Mouse (Mus musculus) layer of hippocampus, adult 9-11 months (tissue): ENCODE measurements around the gene Plekhh2.
"Not testable (repeated sequence)": the region's sequence is repeated elsewhere in the genome, so short reads cannot be mapped to it uniquely, and the experiment has no call there.

Experiments
- DNase-seq: peaks from one replicate; pipeline ENCODE4 v3.0.0; 2022

The Plekhh2 gene

GRCm38 (mm10) chr17:84512516-84513085 is 906 bp downstream of the Plekhh2 start:
- DNase-seq: no peak

- no peak for DNase-seq
Observed at GRCm38 (mm10) chr17:84515901-84516300, 4.2 kb downstream of the Plekhh2 start.

- DNase-seq: no peak
Observed at GRCm38 (mm10) chr17:84519346-84519745, 7.7 kb downstream of the Plekhh2 start.

GRCm38 (mm10) chr17:84520057-84520456 is 8.4 kb downstream of the Plekhh2 start:
- no peak for DNase-seq

- DNase-seq: no peak
Observed at GRCm38 (mm10) chr17:84529356-84529755, 17.7 kb downstream of the Plekhh2 start.

GRCm38 (mm10) chr17:84530202-84530796 is 18.6 kb downstream of the Plekhh2 start:
- DNase-seq: no peak

GRCm38 (mm10) chr17:84532909-84533499 is 21.3 kb downstream of the Plekhh2 start:
- no peak for DNase-seq

- DNase-seq: no peak
Observed at GRCm38 (mm10) chr17:84533841-84534240, 22.1 kb downstream of the Plekhh2 start.

GRCm38 (mm10) chr17:84534632-84535031 is 22.9 kb downstream of the Plekhh2 start:
- no peak for DNase-seq

- no peak for DNase-seq
Observed at GRCm38 (mm10) chr17:84535226-84535625, 23.5 kb downstream of the Plekhh2 start.

GRCm38 (mm10) chr17:84537301-84537700 is 25.6 kb downstream of the Plekhh2 start:
- DNase-seq: no peak

- DNase-seq: no peak
Observed at GRCm38 (mm10) chr17:84537966-84538365, 26.3 kb downstream of the Plekhh2 start.

GRCm38 (mm10) chr17:84540603-84541002 is 28.9 kb downstream of the Plekhh2 start:
- DNase-seq: no peak

- DNase-seq: no peak
Observed at GRCm38 (mm10) chr17:84550902-84551877, 39.5 kb downstream of the Plekhh2 start.

GRCm38 (mm10) chr17:84552230-84552629 is 40.5 kb downstream of the Plekhh2 start:
- no peak for DNase-seq

- DNase-seq: not testable (repeated sequence)
Observed at GRCm38 (mm10) chr17:84564264-84564663, 52.6 kb downstream of the Plekhh2 start.

GRCm38 (mm10) chr17:84565762-84566161 is 54.1 kb downstream of the Plekhh2 start:
- DNase-seq: no peak

GRCm38 (mm10) chr17:84566773-84567555 is 55.3 kb downstream of the Plekhh2 start:
- DNase-seq: no peak

- no peak for DNase-seq
Observed at GRCm38 (mm10) chr17:84568807-84569206, 57.1 kb downstream of the Plekhh2 start.

- no peak for DNase-seq
Observed at GRCm38 (mm10) chr17:84569770-84570169, 58.1 kb downstream of the Plekhh2 start.

GRCm38 (mm10) chr17:84571629-84572028 is 59.9 kb downstream of the Plekhh2 start:
- peak; percentile 40 for DNase-seq

- DNase-seq: no peak
Observed at GRCm38 (mm10) chr17:84573305-84573704, 61.6 kb downstream of the Plekhh2 start.
